Mouse (Mus musculus) forebrain, embryonic 11.5 days (tissue): ENCODE results near the gene Trim21. TPM values are rescaled to one million over a fixed set of nuclear protein-coding genes. Genes with fewer than 3 reads are reported as not detected.

Source experiments
- ATAC-seq: fragments of 200-750 bp; cut with Nextera tagmentation; replicated peaks from 2 replicates; pipeline ENCODE4 v1.8.0; 2017; ENCODE audit warnings: moderate TSS enrichment; ENCODE audit not compliant: low FRiP score
- DNase-seq: peaks from one replicate; pipeline ENCODE4 v3.0.0-alpha.2; 2017; ENCODE audit warnings: low spot score
- H3K27ac ChIP-seq: fragments of 300-500 bp; sonication (generic); 2 replicates; pipeline ENCODE4 v1.5.1; 2014; ENCODE audit warnings: low read depth, low read length
- H3K27me3 ChIP-seq: fragments of 300-500 bp; sonication (generic); 2 replicates; pipeline ENCODE4 v1.6.1; 2014; ENCODE audit warnings: mild to moderate bottlenecking, low read length, mixed read lengths; ENCODE audit not compliant: control insufficient read depth, insufficient read depth
- H3K36me3 ChIP-seq: fragments of 300-500 bp; sonication (generic); 2 replicates; pipeline ENCODE4 v1.6.1; 2014; ENCODE audit warnings: mild to moderate bottlenecking, low read length, moderate library complexity, mixed read lengths; ENCODE audit not compliant: control insufficient read depth, insufficient read depth
- H3K4me1 ChIP-seq: fragments of 300-500 bp; sonication (generic); replicated peaks from 2 replicates; pipeline ENCODE4 v1.6.1; 2014; ENCODE audit warnings: low read length, mixed read lengths; ENCODE audit not compliant: control insufficient read depth, insufficient read depth
- H3K4me2 ChIP-seq: fragments of 300-500 bp; sonication (generic); 2 replicates; pipeline ENCODE4 v1.6.1; 2014; ENCODE audit warnings: low read depth, mild to moderate bottlenecking, low read length, moderate library complexity, mixed read lengths; ENCODE audit not compliant: severe bottlenecking
- H3K4me3 ChIP-seq: fragments of 300-500 bp; sonication (generic); 2 replicates; pipeline ENCODE4 v1.5.1; 2014; ENCODE audit warnings: low read depth, low read length
- H3K9ac ChIP-seq: fragments of 300-500 bp; sonication (generic); 2 replicates; pipeline ENCODE4 v1.6.1; 2014; ENCODE audit warnings: low read length
- H3K9me3 ChIP-seq: fragments of 300-500 bp; sonication (generic); 2 replicates; pipeline ENCODE4 v1.6.1; 2016; ENCODE audit warnings: low read length, mixed read lengths; ENCODE audit not compliant: control insufficient read depth
- WGBS: fragments of 180-500 bp; shearing (Covaris S2); extraction: QIAGEN DNeasy Blood & Tissue Kit; methylation state at CpG from one replicate; pipeline ENCODE4 v1.1.7; 2014; 5-methylcytosine and 5-hydroxymethylcytosine counted together
- polyA plus RNA-seq: library from polyadenylated mRNA; unstranded; fragments of >200 nt; fragmentation: Nextera tagmentation; extraction: Ambion mirVana; gene quantifications from 2 replicates; pipeline ENCODE4 v1.2.1, GENCODE M21; 2014

Trim21 gene
- polyA plus RNA-seq, 1 experiment from 2014 or later: 0.25 TPM

GRCm38 (mm10) chr7:102512814-102513435 is 52.4 kb downstream of the Trim21 start:
- peak overlapping the region; percentile 69 for H3K9ac ChIP-seq
- peak overlapping the region; percentile 46 for H3K4me3 ChIP-seq
- WGBS: under 1% methylated on average over 54 of the region's 54 CpGs
- no peak overlapping the region for H3K27ac ChIP-seq
- peak; percentile 96 for ATAC-seq
- H3K4me1 ChIP-seq: no peaks in the 10 kb centered on the region
- H3K36me3 ChIP-seq: no peaks in the 10 kb centered on the region
- DNase-seq: peak; percentile 93
- peaks cover 4% of the 10 kb centered on the region; the same call in 1 of the 2 replicates for H3K27me3 ChIP-seq
- no peaks in the 10 kb centered on the region for H3K9me3 ChIP-seq
- peak overlapping the region; percentile 87 for H3K4me2 ChIP-seq

- H3K9me3 ChIP-seq: no peaks in the 10 kb centered on the region
- no peak overlapping the region for H3K27ac ChIP-seq
- no peaks in the 10 kb centered on the region for H3K4me1 ChIP-seq
- WGBS: 91% methylated on average over 10 of the region's 10 CpGs
- H3K36me3 ChIP-seq: no peaks in the 10 kb centered on the region
- ATAC-seq: no peak
- H3K4me2 ChIP-seq: no peak overlapping the region
- no peak overlapping the region for H3K4me3 ChIP-seq
- no peak overlapping the region for H3K9ac ChIP-seq
- peaks cover 4% of the 10 kb centered on the region; the same call in 1 of the 2 replicates for H3K27me3 ChIP-seq
- no peak for DNase-seq
These were observed 53.4 kb downstream of the Trim21 start for GRCm38 (mm10) chr7:102511927-102512326.

GRCm38 (mm10) chr7:102509726-102510125 is 55.6 kb downstream of the Trim21 start:
- H3K27ac ChIP-seq: no peak overlapping the region
- no peak for DNase-seq
- H3K4me3 ChIP-seq: no peak overlapping the region
- WGBS: 69% methylated on average over 7 of the region's 7 CpGs
- H3K9ac ChIP-seq: no peak overlapping the region
- H3K9me3 ChIP-seq: no peaks in the 10 kb centered on the region
- no peak overlapping the region for H3K4me2 ChIP-seq
- no peak for ATAC-seq
- H3K27me3 ChIP-seq: peaks cover 4% of the 10 kb centered on the region; the same call in 1 of the 2 replicates
- no peaks in the 10 kb centered on the region for H3K4me1 ChIP-seq
- no peaks in the 10 kb centered on the region for H3K36me3 ChIP-seq

- WGBS: 92% methylated on average over 6 of the region's 6 CpGs
- H3K27ac ChIP-seq: no peak overlapping the region
- no peak overlapping the region for H3K9ac ChIP-seq
- H3K4me3 ChIP-seq: no peak overlapping the region
- no peak overlapping the region for H3K4me2 ChIP-seq
- DNase-seq: no peak
- H3K36me3 ChIP-seq: no peaks in the 10 kb centered on the region
- no peaks in the 10 kb centered on the region for H3K9me3 ChIP-seq
- ATAC-seq: no peak
- H3K27me3 ChIP-seq: peaks cover under 1% of the 10 kb centered on the region; the same call in 1 of the 2 replicates
- H3K4me1 ChIP-seq: no peaks in the 10 kb centered on the region
These were observed 56.6 kb downstream of the Trim21 start for GRCm38 (mm10) chr7:102508666-102509065.

GRCm38 (mm10) chr7:102508066-102508465 is 57.2 kb downstream of the Trim21 start:
- ATAC-seq (no peak), DNase-seq (no peak)
- no peak overlapping the region for H3K27ac ChIP-seq
- H3K27me3 ChIP-seq: no peaks in the 10 kb centered on the region
- no peaks in the 10 kb centered on the region for H3K4me1 ChIP-seq
- H3K4me2 ChIP-seq: no peak overlapping the region
- 86% methylated on average over 9 of the region's 9 CpGs for WGBS
- H3K9ac ChIP-seq: no peak overlapping the region
- H3K4me3 ChIP-seq: no peak overlapping the region
- H3K36me3 ChIP-seq: no peaks in the 10 kb centered on the region
- no peaks in the 10 kb centered on the region for H3K9me3 ChIP-seq

Other genes starting within 250 kb of the Trim21 start
- gene Rrm1, start 123.8 kb downstream of the Trim21 start, polyA plus RNA-seq: 274 and 290 TPM in 2 replicates
- gene Olfr543, start 83.8 kb downstream of the Trim21 start, polyA plus RNA-seq: 1.0 and 1.5 TPM in 2 replicates
- gene Olfr544, start 77.2 kb downstream of the Trim21 start, polyA plus RNA-seq: 0.11 and 0.40 TPM in 2 replicates
- gene Olfr545, start 65.9 kb downstream of the Trim21 start, polyA plus RNA-seq: 0.09 and 0.12 TPM in 2 replicates
- not detected in 2 replicates for gene Olfr547, start 30.7 kb downstream of the Trim21 start, polyA plus RNA-seq
- not detected in 2 replicates for gene Olfr548-ps1, start 24.6 kb downstream of the Trim21 start, polyA plus RNA-seq
- gene Olfr549, start 15.6 kb downstream of the Trim21 start, polyA plus RNA-seq: not detected in 2 replicates
- gene Olfr550, start 6.0 kb upstream of the Trim21 start, polyA plus RNA-seq: not detected in 2 replicates
- not detected in 2 replicates for gene Olfr551, start 26.4 kb upstream of the Trim21 start, polyA plus RNA-seq
- not detected in 2 replicates for gene Olfr552, start 32.3 kb upstream of the Trim21 start, polyA plus RNA-seq
- gene Olfr553, start 52.7 kb upstream of the Trim21 start, polyA plus RNA-seq: not detected in 2 replicates
- not detected in 2 replicates for gene Olfr554, start 72.9 kb upstream of the Trim21 start, polyA plus RNA-seq
- not detected in 2 replicates for gene Olfr555, start 93.3 kb upstream of the Trim21 start, polyA plus RNA-seq
- not detected in 2 replicates for gene Olfr556, start 99.4 kb upstream of the Trim21 start, polyA plus RNA-seq
- gene Trim68, start 121.8 kb upstream of the Trim21 start, polyA plus RNA-seq: 11.0 and 12.0 TPM in 2 replicates
- not detected in 2 replicates for gene Olfr557, start 130.4 kb upstream of the Trim21 start, polyA plus RNA-seq
- gene Olfr558, start 136.7 kb upstream of the Trim21 start, polyA plus RNA-seq: not detected in 2 replicates
- gene Olfr33, start 153.6 kb upstream of the Trim21 start, polyA plus RNA-seq: not detected in 2 replicates
- gene Olfr559, start 162.0 kb upstream of the Trim21 start, polyA plus RNA-seq: not detected in 2 replicates
- not detected in 2 replicates for gene Olfr560, start 193.9 kb upstream of the Trim21 start, polyA plus RNA-seq
- not detected in 2 replicates for gene Olfr78, start 194.0 kb upstream of the Trim21 start, polyA plus RNA-seq
- not detected in 2 replicates for gene Olfr561, start 205.7 kb upstream of the Trim21 start, polyA plus RNA-seq
- not detected in 2 replicates for gene Olfr564, start 238.0 kb upstream of the Trim21 start, polyA plus RNA-seq